Mouse (Mus musculus): ENCODE results near the gene Mcm5.

DNA sequence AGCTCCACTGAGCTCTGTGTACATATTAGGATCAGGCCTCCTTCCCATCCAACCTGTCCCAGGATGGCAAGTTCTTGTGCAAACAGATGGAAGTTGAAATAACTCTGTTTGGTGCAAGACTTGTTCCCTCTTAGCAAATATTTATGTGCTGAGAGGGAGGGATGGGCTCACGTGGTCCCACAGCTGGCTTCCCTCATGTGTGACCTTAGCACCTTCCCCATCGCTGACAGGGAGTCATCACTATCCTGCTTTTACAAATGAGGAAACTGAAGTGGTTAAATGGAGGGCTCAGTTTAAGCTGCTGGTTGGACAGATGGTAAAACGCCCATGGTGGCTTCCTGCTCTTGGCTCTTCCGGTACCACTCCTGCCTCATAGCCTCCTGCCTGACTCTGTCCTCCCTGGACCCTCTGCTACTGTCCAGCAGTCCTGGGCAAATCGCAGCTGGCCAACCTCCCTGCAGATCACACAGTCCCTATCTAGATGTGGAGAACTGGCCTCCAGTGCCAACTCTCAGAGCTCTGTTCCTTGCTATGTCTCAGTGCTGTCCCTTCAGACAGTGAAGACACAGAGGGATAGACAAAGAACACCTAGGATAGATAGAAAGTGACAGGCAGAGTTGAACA lies 45.6 kb downstream of the Mcm5 start:
- TF ChIP-seq SIN3A (IDR thresholded peaks at IDR 0.05; ENCODE audit: low read length): no peak
- TF ChIP-seq POLR2A (IDR thresholded peaks at IDR 0.05; ENCODE audit: control insufficient read depth in 1 of 2, insufficient read depth in 1 of 2, low read depth in 1 of 2, low read length in 2 of 2, poor library complexity in 1 of 2): no peak
- no peak for TF ChIP-seq RAD21 (IDR thresholded peaks at IDR 0.05; ENCODE audit: low read depth, low read length)

Measured in MEL (cell line).